Mouse (Mus musculus) ES-E14 (cell line): ENCODE measurements around the gene Emilin2. TPM values are rescaled to one million over a fixed set of nuclear protein-coding genes. Genes with fewer than 3 reads are reported as not detected.

Experiments used
- DNase-seq: peaks from one replicate; pipeline ENCODE4 v3.0.0-alpha.2; 2013; ENCODE audit warnings: low read depth, low spot score
- H3K27ac ChIP-seq: 2 replicates; pipeline ENCODE4 v1.5.1; 2012; ENCODE audit warnings: low read depth, mild to moderate bottlenecking, low read length, moderate library complexity, mixed read lengths; ENCODE audit not compliant: poor library complexity, insufficient read depth, severe bottlenecking
- H3K36me3 ChIP-seq: 2 replicates; pipeline ENCODE4 v1.6.1; 2012; ENCODE audit warnings: mild to moderate bottlenecking, low read length, moderate library complexity, mixed read lengths; ENCODE audit not compliant: control insufficient read depth, poor library complexity, insufficient read depth, severe bottlenecking
- H3K4me1 ChIP-seq, 2 experiments: fragments of 150-350 bp in 1 of 2; sonication (generic) in 1 of 2; 2 replicates each; pipeline ENCODE4 v1.6.1; 2012; ENCODE audit warnings: low read length in 2 of 2, mild to moderate bottlenecking in 1 of 2, mixed read lengths in 1 of 2; ENCODE audit not compliant: control insufficient read depth in 2 of 2, insufficient read depth in 2 of 2, poor library complexity in 1 of 2
- H3K4me3 ChIP-seq, 2 experiments: fragments of 150-350 bp in 1 of 2; sonication (generic) in 1 of 2; 2 replicates each; pipeline ENCODE4 v1.5.1; 2012; ENCODE audit warnings: low read length in 2 of 2, low read depth in 1 of 2, mild to moderate bottlenecking in 1 of 2, mixed read lengths in 1 of 2; ENCODE audit not compliant: insufficient read depth in 1 of 2, poor library complexity in 1 of 2, severe bottlenecking in 1 of 2
- H3K9ac ChIP-seq: 2 replicates; pipeline ENCODE4 v1.6.1; 2012; ENCODE audit warnings: low read depth, mild to moderate bottlenecking, low read length, mixed read lengths; ENCODE audit not compliant: poor library complexity, insufficient read depth, severe bottlenecking
- H3K9me3 ChIP-seq: fragments of 150-350 bp; sonication (generic); 2 replicates; pipeline ENCODE4 v1.6.1; 2012; ENCODE audit warnings: low read depth, mild to moderate bottlenecking, low read length; ENCODE audit not compliant: control insufficient read depth, insufficient read depth
- CHD2 ChIP-seq: IDR thresholded peaks from 2 replicates; pipeline ENCODE4 v1.6.1; 2014; ENCODE audit warnings: mild to moderate bottlenecking, low read depth, low read length, inconsistent platforms
- HCFC1 ChIP-seq: IDR thresholded peaks from 2 replicates; pipeline ENCODE4 v1.6.1; 2012; ENCODE audit warnings: low read length, inconsistent platforms, borderline replicate concordance; ENCODE audit not compliant: insufficient read depth
- MAFK ChIP-seq: IDR thresholded peaks from 2 replicates; pipeline ENCODE4 v1.6.1; 2014; ENCODE audit warnings: mild to moderate bottlenecking, low read depth, low read length, inconsistent platforms; ENCODE audit not compliant: insufficient read depth
- ZC3H11A ChIP-seq: IDR thresholded peaks from 2 replicates; pipeline ENCODE4 v1.6.1; 2012; ENCODE audit warnings: low read depth, mild to moderate bottlenecking, inconsistent platforms, low read length, borderline replicate concordance
- ZNF384 ChIP-seq: IDR thresholded peaks from 2 replicates; pipeline ENCODE4 v1.6.1; 2012; ENCODE audit warnings: low read depth, low read length, inconsistent platforms
- in situ Hi-C, 2 experiments: fragments of 600-800 bp; cut with MboI; formaldehyde crosslinking; loops; one replicate each; pipeline ENCODE4 v1.15.1; 2025; ENCODE audit warnings: low sequenced_read_pairs in 2 of 2, inconsistent platforms in 1 of 2; ENCODE audit not compliant: unreplicated experiment in 2 of 2
- total RNA-seq: library from RNA; depleted of rRNA; stranded (reverse); fragments of 300-350 nt; gene quantifications from 2 replicates; pipeline ENCODE4 v1.2.3, GENCODE M21; 2012

Emilin2 gene
- total RNA-seq, 1 experiment = 1.0 TPM

- Histone ChIP-seq H3K36me3 (no peaks in the 10 kb centered on the region), H3K27ac (no peak overlapping the region), H3K9ac (no peak overlapping the region), H3K9me3 (no peaks in the 10 kb centered on the region), H3K4me3 (no peak overlapping the region), H3K4me1 (0 out of 4 replicates have a peak, but pooled peaks cover 0 to 2% of the 10 kb centered on the region in 2 experiments)
- in situ Hi-C loops = no loop called here
- DNase-seq = no peak
- TF ChIP-seq MAFK (no peak), CHD2 (no peak), ZC3H11A (no peak), HCFC1 (no peak), ZNF384 (no peak)
Observed at GRCm38 (mm10) chr17:71254106-71254505, 57.7 kb downstream of the Emilin2 start.

GRCm38 (mm10) chr17:71253391-71253790 lies 58.4 kb downstream of the Emilin2 start:
- H3K36me3 ChIP-seq = no peaks in the 10 kb centered on the region
- TF ChIP-seq HCFC1 = no peak
- H3K27ac ChIP-seq = no peak overlapping the region
- no peak overlapping the region for H3K9ac ChIP-seq
- 0 out of 4 replicates have a peak, but pooled peaks cover 0 to 2% of the 10 kb centered on the region in 2 experiments for H3K4me1 ChIP-seq
- H3K4me3 ChIP-seq = no peak overlapping the region
- H3K9me3 ChIP-seq = no peaks in the 10 kb centered on the region
- no peak for DNase-seq
- in situ Hi-C loops = no loop called here

GRCm38 (mm10) chr17:71252101-71252500 lies 59.7 kb downstream of the Emilin2 start:
- DNase-seq = no peak
- Histone ChIP-seq H3K4me3 (no peak overlapping the region), H3K9me3 (no peaks in the 10 kb centered on the region), H3K36me3 (peaks cover 3% of the 10 kb centered on the region; the same call in 1 of the 2 replicates), H3K9ac (no peak overlapping the region), H3K4me1 (0 out of 4 replicates have a peak, but pooled peaks cover 0 to 2% of the 10 kb centered on the region in 2 experiments), H3K27ac (no peak overlapping the region)
- TF ChIP-seq MAFK (no peak), ZC3H11A (no peak), CHD2 (no peak), HCFC1 (no peak), ZNF384 (no peak)
- in situ Hi-C loops = no loop called here

GRCm38 (mm10) chr17:71251601-71252001 lies 60.2 kb downstream of the Emilin2 start:
- TF ChIP-seq ZNF384 (no peak), CHD2 (no peak), ZC3H11A (no peak), MAFK (no peak), HCFC1 (no peak)
- Histone ChIP-seq H3K36me3 (peaks cover 3% of the 10 kb centered on the region; the same call in 1 of the 2 replicates), H3K9me3 (no peaks in the 10 kb centered on the region), H3K4me3 (no peak overlapping the region), H3K4me1 (0 out of 4 replicates have a peak, but pooled peaks cover 0 to 2% of the 10 kb centered on the region in 2 experiments), H3K9ac (no peak overlapping the region), H3K27ac (no peak overlapping the region)
- no peak for DNase-seq
- in situ Hi-C loops = no loop called here

- TF ChIP-seq CHD2 = no peak
- TF ChIP-seq ZC3H11A = no peak
- TF ChIP-seq MAFK = no peak
- TF ChIP-seq HCFC1 = no peak
- TF ChIP-seq ZNF384 = no peak
- no peak for DNase-seq
- H3K36me3 ChIP-seq = peaks cover 3% of the 10 kb centered on the region; the same call in 1 of the 2 replicates
- no peak overlapping the region for H3K4me3 ChIP-seq
- in situ Hi-C loops = no loop called here
- no peaks in the 10 kb centered on the region for H3K9me3 ChIP-seq
- 0 out of 4 replicates have a peak, but pooled peaks cover 0 to 2% of the 10 kb centered on the region in 2 experiments for H3K4me1 ChIP-seq
- no peak overlapping the region for H3K27ac ChIP-seq
- H3K9ac ChIP-seq = no peak overlapping the region
Observed at GRCm38 (mm10) chr17:71250819-71251600, 60.8 kb downstream of the Emilin2 start.
